Mouse (Mus musculus): ENCODE data around the gene Tbx6. TPM values are rescaled to one million over a fixed set of nuclear protein-coding genes. Genes with fewer than 3 reads are reported as not detected.
A peak's percentile ranks its signal among the peaks of the same experiment; 100 is the strongest.

The Tbx6 gene
- polyA plus RNA-seq, 1 experiment = 1.1 TPM

DNA sequence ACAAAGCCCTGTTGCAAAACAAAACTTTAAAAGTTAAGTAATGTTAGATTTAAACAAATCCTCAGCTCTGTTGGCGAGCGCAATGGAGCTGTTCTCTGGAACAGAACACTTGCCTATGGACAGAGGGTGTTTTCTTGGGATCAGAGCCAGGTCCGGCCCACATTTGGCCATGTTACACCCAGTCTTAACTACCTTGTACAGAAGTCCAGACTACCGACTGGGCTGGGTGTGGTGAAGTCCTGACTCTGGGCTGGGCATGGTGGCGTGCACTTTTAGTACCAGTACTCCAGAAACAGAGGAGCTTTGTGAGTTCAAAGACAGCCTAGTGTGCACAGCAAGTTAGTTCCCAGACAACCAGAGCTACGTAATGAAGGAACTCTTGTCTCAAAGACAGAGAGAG lies 25.7 kb downstream of the Tbx6 start:
- no peaks in the 10 kb centered on the region for H3K27me3 ChIP-seq (ENCODE audit: control insufficient read depth, insufficient read depth, low read length)
- H3K4me1 ChIP-seq (ENCODE audit: control insufficient read depth, insufficient read depth, low read length) = peaks cover 13% of the 10 kb centered on the region
- TF ChIP-seq CTCF (IDR thresholded peaks at IDR 0.05; ENCODE audit: control insufficient read depth, insufficient read depth, insufficient replicate concordance, low read depth, low read length) (no peak), POLR2A (IDR thresholded peaks at IDR 0.05; ENCODE audit: control insufficient read depth, low read depth, low read length) (no peak)
- no peak overlapping the region for H3K27ac ChIP-seq (ENCODE audit: control insufficient read depth, insufficient read depth, low read depth, low read length)
- H3K4me3 ChIP-seq (ENCODE audit: control insufficient read depth, low read depth, low read length) = peak overlapping the region; percentile 23
- H3K36me3 ChIP-seq (ENCODE audit: control insufficient read depth, insufficient read depth, low read length) = no peaks in the 10 kb centered on the region

DNA sequence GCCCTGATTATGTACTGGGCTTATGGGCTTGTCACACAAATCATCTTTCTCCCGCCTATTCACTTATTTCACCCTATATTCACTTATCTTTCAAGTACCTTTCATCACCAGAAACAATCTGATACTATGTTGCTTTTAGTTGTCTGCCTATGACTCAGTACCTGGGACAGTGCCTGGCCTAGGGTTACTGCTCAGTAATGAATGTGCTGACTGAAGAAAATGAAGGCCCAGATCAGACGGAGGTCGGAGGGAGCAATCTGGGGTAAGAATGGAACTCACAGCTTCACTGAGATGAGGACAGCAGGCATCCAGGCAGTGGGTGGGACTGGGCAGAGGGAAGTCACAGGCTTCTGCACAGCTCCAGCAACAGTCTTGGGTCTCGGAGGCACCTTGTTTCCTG lies 26.1 kb downstream of the Tbx6 start:
- H3K4me3 ChIP-seq (ENCODE audit: control insufficient read depth, low read depth, low read length) = peak overlapping the region; percentile 86
- TF ChIP-seq POLR2A (IDR thresholded peaks at IDR 0.05; ENCODE audit: control insufficient read depth, low read depth, low read length) (no peak), CTCF (IDR thresholded peaks at IDR 0.05; ENCODE audit: control insufficient read depth, insufficient read depth, insufficient replicate concordance, low read depth, low read length) (no peak)
- H3K27me3 ChIP-seq (ENCODE audit: control insufficient read depth, insufficient read depth, low read length) = no peaks in the 10 kb centered on the region
- no peaks in the 10 kb centered on the region for H3K36me3 ChIP-seq (ENCODE audit: control insufficient read depth, insufficient read depth, low read length)
- no peak overlapping the region for H3K27ac ChIP-seq (ENCODE audit: control insufficient read depth, insufficient read depth, low read depth, low read length)
- peaks cover 13% of the 10 kb centered on the region for H3K4me1 ChIP-seq (ENCODE audit: control insufficient read depth, insufficient read depth, low read length)

DNA sequence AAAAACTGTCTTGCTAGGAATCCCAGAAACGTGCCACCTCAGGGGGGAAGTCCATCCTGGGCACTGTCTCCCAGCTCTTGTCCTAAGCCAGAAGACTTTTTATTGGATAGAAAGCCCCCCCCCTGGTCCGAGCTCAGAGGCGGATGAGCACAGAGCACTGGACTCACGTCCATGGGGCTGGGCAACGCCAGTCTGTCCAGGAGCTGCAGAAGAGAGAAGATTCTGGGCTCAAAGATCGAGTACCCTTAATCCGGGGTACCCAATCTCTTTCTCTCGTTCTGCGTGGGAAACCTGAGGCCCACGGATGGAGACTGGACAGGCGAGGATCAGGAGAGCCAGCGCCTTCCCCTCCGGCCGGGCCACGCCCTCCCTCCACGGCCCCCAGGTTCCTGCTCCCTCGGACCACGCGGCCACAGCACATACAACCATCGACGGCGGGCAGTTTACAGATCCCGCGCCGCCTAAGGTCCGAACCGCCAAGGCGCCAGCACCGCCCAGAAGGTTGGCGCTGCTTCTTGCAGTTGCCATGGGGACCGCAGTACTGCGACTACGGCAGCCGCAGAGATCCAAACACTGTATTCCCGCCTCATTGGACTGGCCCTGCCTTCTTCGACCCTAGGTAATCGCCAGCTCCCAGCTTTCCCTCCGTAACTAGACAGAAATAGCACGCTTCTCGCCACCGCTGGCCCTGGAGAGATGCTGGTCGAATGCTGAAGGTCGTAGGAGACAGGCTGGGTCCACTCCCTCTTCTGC lies 27.6 kb downstream of the Tbx6 start:
- peaks cover 13% of the 10 kb centered on the region for H3K4me1 ChIP-seq (ENCODE audit: control insufficient read depth, insufficient read depth, low read length)
- peak; percentile 88 for TF ChIP-seq POLR2A (IDR thresholded peaks at IDR 0.05; ENCODE audit: control insufficient read depth, low read depth, low read length)
- TF ChIP-seq CTCF (IDR thresholded peaks at IDR 0.05; ENCODE audit: control insufficient read depth, insufficient read depth, insufficient replicate concordance, low read depth, low read length) = no peak

DNA sequence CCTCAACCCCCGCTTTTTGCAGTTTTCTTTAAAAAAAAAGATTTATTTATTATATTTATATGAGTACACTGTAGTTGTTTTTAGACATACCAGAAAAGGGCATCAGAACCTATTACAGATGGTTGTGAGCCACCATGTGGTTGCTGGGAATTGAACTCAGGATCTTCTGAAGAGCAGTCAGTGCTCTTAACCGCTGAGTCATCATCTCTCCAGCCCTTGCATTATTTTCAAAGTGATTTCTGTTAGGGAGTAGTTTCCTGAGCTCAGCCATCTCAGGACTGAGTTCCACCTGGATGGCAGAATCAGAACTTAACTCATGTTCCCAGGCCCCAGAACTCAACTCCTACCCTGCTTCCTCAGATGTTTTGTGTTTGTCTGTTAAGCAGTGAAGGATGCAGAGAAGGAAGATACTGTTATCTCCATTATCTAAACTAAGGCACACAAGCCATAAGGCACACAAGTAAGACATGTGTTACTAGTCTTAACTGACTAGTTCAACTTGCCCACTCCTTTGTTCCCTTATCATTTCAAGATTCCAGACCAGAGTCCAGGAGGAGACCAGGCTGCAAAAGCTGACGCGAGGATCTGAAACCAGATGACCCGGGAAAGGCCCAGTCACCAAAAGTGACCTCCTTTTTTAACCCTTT lies 28.6 kb downstream of the Tbx6 start:
- Histone ChIP-seq H3K4me1 (ENCODE audit: control insufficient read depth, insufficient read depth, low read length) (peaks cover 13% of the 10 kb centered on the region), H3K27ac (ENCODE audit: control insufficient read depth, insufficient read depth, low read depth, low read length) (no peak overlapping the region), H3K4me3 (ENCODE audit: control insufficient read depth, low read depth, low read length) (no peak overlapping the region), H3K27me3 (ENCODE audit: control insufficient read depth, insufficient read depth, low read length) (no peaks in the 10 kb centered on the region), H3K36me3 (ENCODE audit: control insufficient read depth, insufficient read depth, low read length) (no peaks in the 10 kb centered on the region)
- TF ChIP-seq POLR2A (IDR thresholded peaks at IDR 0.05; ENCODE audit: control insufficient read depth, low read depth, low read length) (no peak), CTCF (IDR thresholded peaks at IDR 0.05; ENCODE audit: control insufficient read depth, insufficient read depth, insufficient replicate concordance, low read depth, low read length) (no peak)

More for the DNA sequence above, 27.6 kb downstream of the Tbx6 start:
- Histone ChIP-seq H3K27ac (ENCODE audit: control insufficient read depth, insufficient read depth, low read depth, low read length) (peak overlapping the region; percentile 72), H3K36me3 (ENCODE audit: control insufficient read depth, insufficient read depth, low read length) (no peaks in the 10 kb centered on the region), H3K4me3 (ENCODE audit: control insufficient read depth, low read depth, low read length) (peak overlapping the region; percentile 86), H3K27me3 (ENCODE audit: control insufficient read depth, insufficient read depth, low read length) (no peaks in the 10 kb centered on the region)

DNA sequence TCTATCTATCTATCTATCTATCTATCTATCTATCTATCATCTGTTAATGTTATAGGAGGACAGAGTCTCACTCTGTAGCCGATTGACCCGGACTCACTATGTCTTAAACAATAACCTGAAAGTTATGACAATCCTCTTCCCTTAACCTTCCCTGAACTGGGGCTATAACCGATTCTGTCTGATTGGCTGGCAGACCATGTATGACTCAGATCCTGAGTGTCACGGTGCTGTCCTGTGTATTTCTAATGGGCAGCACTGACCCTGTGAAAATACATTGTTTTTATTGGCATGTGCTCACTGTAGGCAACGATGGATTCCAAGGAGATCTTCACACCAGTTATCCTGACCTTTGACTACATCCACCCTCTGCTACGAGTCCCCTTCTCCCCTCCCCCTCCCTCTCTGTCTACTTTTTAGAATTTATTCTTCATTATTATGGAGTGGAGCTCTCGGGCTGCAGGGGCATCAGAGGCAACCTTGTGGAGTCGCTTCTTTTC lies 34.5 kb downstream of the Tbx6 start:
- TF ChIP-seq POLR2A (IDR thresholded peaks at IDR 0.05; ENCODE audit: control insufficient read depth, low read depth, low read length) = no peak
- no peak for TF ChIP-seq CTCF (IDR thresholded peaks at IDR 0.05; ENCODE audit: control insufficient read depth, insufficient read depth, insufficient replicate concordance, low read depth, low read length)
- H3K4me3 ChIP-seq (ENCODE audit: control insufficient read depth, low read depth, low read length) = no peak overlapping the region

DNA sequence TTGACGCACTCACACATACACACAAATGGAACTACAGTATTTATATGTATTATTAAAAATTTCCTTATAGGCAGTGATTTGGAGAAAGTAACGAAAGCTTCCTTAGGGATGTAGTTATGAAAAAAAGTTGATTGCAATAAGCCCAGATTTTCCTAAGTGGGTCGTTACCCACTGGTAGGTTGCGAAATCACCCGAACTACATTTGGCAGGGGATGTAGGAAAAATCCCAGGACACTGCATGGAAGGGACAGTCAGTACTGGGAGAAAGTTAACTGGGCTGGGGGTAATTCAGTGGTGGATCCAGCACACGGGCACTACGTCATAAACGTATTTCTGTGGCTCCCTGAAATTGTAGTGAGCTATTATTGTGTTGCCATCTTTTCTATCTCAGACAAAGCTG lies 35.2 kb downstream of the Tbx6 start:
- Histone ChIP-seq H3K4me1 (ENCODE audit: control insufficient read depth, insufficient read depth, low read length) (no peaks in the 10 kb centered on the region), H3K27me3 (ENCODE audit: control insufficient read depth, insufficient read depth, low read length) (no peaks in the 10 kb centered on the region), H3K27ac (ENCODE audit: control insufficient read depth, insufficient read depth, low read depth, low read length) (no peak overlapping the region), H3K36me3 (ENCODE audit: control insufficient read depth, insufficient read depth, low read length) (no peaks in the 10 kb centered on the region), H3K4me3 (ENCODE audit: control insufficient read depth, low read depth, low read length) (no peak overlapping the region)
- TF ChIP-seq CTCF (IDR thresholded peaks at IDR 0.05; ENCODE audit: control insufficient read depth, insufficient read depth, insufficient replicate concordance, low read depth, low read length) = no peak
- no peak for TF ChIP-seq POLR2A (IDR thresholded peaks at IDR 0.05; ENCODE audit: control insufficient read depth, low read depth, low read length)

More for the DNA sequence above, 34.5 kb downstream of the Tbx6 start:
- Histone ChIP-seq H3K27ac (ENCODE audit: control insufficient read depth, insufficient read depth, low read depth, low read length) (no peak overlapping the region), H3K36me3 (ENCODE audit: control insufficient read depth, insufficient read depth, low read length) (no peaks in the 10 kb centered on the region), H3K27me3 (ENCODE audit: control insufficient read depth, insufficient read depth, low read length) (no peaks in the 10 kb centered on the region), H3K4me1 (ENCODE audit: control insufficient read depth, insufficient read depth, low read length) (no peaks in the 10 kb centered on the region)

DNA sequence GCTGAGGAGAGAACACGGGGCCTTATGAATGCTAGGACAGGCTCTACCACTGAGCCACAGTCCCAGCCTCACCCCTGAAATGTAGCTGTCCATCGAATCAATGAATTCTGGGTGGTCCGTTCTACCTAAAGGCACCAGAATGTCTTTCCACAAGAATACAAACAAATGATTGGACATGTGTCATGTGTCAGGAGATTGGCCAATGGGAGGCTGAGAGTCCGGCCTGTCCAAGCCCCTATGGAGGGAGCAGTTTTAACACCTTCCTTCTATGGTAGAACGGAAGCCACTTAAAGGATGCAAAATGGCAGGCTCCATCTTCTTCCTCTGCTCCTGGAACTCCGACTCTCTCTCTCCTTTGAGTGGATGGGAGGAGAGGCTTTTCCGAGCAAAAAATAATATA lies 36.3 kb downstream of the Tbx6 start:
- Histone ChIP-seq H3K4me1 (ENCODE audit: control insufficient read depth, insufficient read depth, low read length) (peaks cover 2% of the 10 kb centered on the region; the same call in 1 of the 2 replicates), H3K36me3 (ENCODE audit: control insufficient read depth, insufficient read depth, low read length) (no peaks in the 10 kb centered on the region), H3K27me3 (ENCODE audit: control insufficient read depth, insufficient read depth, low read length) (no peaks in the 10 kb centered on the region), H3K27ac (ENCODE audit: control insufficient read depth, insufficient read depth, low read depth, low read length) (no peak overlapping the region), H3K4me3 (ENCODE audit: control insufficient read depth, low read depth, low read length) (no peak overlapping the region)
- TF ChIP-seq CTCF (IDR thresholded peaks at IDR 0.05; ENCODE audit: control insufficient read depth, insufficient read depth, insufficient replicate concordance, low read depth, low read length) (no peak), POLR2A (IDR thresholded peaks at IDR 0.05; ENCODE audit: control insufficient read depth, low read depth, low read length) (no peak)
